Mouse (Mus musculus) intestine, embryonic 15.5 days (tissue): Measurements from ENCODE around the gene Ryr2. TPM values are rescaled to one million over a fixed set of nuclear protein-coding genes. Genes with fewer than 3 reads are reported as not detected.

Experiments
- ATAC-seq: fragments of 200-750 bp; cut with Nextera tagmentation; 2 replicates; pipeline ENCODE4 v1.8.0; 2017; ENCODE audit warnings: moderate TSS enrichment, moderate library complexity
- H3K27ac ChIP-seq: fragments of 300-500 bp; sonication (generic); 2 replicates; pipeline ENCODE4 v1.5.1; 2015; ENCODE audit warnings: mild to moderate bottlenecking, inconsistent platforms
- H3K27me3 ChIP-seq: fragments of 300-500 bp; sonication (generic); replicated peaks from 2 replicates; pipeline ENCODE4 v1.6.1; 2015; ENCODE audit warnings: inconsistent platforms
- H3K36me3 ChIP-seq: fragments of 300-500 bp; sonication (generic); 2 replicates; pipeline ENCODE4 v1.6.1; 2015; ENCODE audit warnings: inconsistent platforms
- H3K4me1 ChIP-seq: fragments of 300-500 bp; sonication (generic); replicated peaks from 2 replicates; pipeline ENCODE4 v1.6.1; 2015; ENCODE audit warnings: inconsistent platforms
- H3K4me2 ChIP-seq: fragments of 300-500 bp; sonication (generic); replicated peaks from 2 replicates; pipeline ENCODE4 v1.6.1; 2015; ENCODE audit warnings: mild to moderate bottlenecking, inconsistent platforms
- H3K4me3 ChIP-seq: fragments of 300-500 bp; sonication (generic); replicated peaks from 2 replicates; pipeline ENCODE4 v1.5.1; 2015; ENCODE audit warnings: inconsistent platforms
- H3K9ac ChIP-seq: fragments of 300-500 bp; sonication (generic); 2 replicates; pipeline ENCODE4 v1.6.1; 2015; ENCODE audit warnings: inconsistent platforms
- H3K9me3 ChIP-seq: fragments of 300-500 bp; sonication (generic); 2 replicates; pipeline ENCODE4 v1.6.1; 2016; ENCODE audit warnings: inconsistent platforms
- WGBS: fragments of 180-500 bp; shearing (Covaris S2); methylation state at CpG from one replicate; pipeline ENCODE4 v1.1.7; 2015; 5-methylcytosine and 5-hydroxymethylcytosine counted together
- polyA plus RNA-seq: library from polyadenylated mRNA; unstranded; fragments of >200 nt; fragmentation: Nextera tagmentation; extraction: Ambion mirVana; gene quantifications from 2 replicates; pipeline ENCODE4 v1.2.1, GENCODE M21; 2015

Gene Ryr2
- polyA plus RNA-seq, 1 experiment from 2014 or later = 1.0 TPM

- Histone ChIP-seq H3K4me3 (no peak overlapping the region), H3K36me3 (no peaks in the 10 kb centered on the region), H3K27ac (no peak overlapping the region), H3K4me1 (no peaks in the 10 kb centered on the region), H3K9ac (no peak overlapping the region), H3K4me2 (no peak overlapping the region), H3K9me3 (no peaks in the 10 kb centered on the region), H3K27me3 (no peaks in the 10 kb centered on the region)
- 72% methylated on average over 1 of the region's 1 CpGs for WGBS
- no peak for ATAC-seq
These were observed 8.1 kb upstream of the Ryr2 start for GRCm38 (mm10) chr13:12114816-12115215.

DNA sequence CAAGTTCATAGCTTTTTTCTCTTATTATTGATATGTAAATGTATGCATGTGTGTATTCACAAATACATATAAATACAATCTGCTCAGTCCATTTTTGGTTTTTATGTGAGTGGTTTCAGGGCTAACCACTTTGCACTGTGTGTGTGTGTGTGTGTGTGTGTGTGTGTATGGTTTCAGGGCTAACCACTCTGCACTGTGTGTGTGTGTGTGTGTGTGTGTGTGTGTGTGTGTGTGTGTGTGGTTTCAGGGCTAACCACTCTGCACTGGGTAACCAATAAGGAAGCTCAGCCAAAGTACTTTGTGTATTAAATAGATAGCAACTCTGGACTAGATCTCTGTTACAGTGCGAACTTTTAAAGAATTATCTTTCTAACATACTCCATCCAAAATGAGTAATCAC lies 2.2 kb upstream of the Ryr2 start:
- H3K27me3 ChIP-seq = peaks cover 19% of the 10 kb centered on the region
- H3K9ac ChIP-seq = no peak overlapping the region
- no peak for ATAC-seq
- no peaks in the 10 kb centered on the region for H3K36me3 ChIP-seq
- WGBS = 92% methylated on average over 1 of the region's 1 CpGs
- no peak overlapping the region for H3K4me2 ChIP-seq
- H3K4me3 ChIP-seq = no peak overlapping the region
- peaks cover 8% of the 10 kb centered on the region; the same call in 1 of the 2 replicates for H3K4me1 ChIP-seq
- H3K9me3 ChIP-seq = no peaks in the 10 kb centered on the region
- no peak overlapping the region for H3K27ac ChIP-seq

- under 1% methylated on average over 67 of the region's 67 CpGs for WGBS
These were observed 716 bp downstream of the Ryr2 start for GRCm38 (mm10) chr13:12105830-12106628.

DNA sequence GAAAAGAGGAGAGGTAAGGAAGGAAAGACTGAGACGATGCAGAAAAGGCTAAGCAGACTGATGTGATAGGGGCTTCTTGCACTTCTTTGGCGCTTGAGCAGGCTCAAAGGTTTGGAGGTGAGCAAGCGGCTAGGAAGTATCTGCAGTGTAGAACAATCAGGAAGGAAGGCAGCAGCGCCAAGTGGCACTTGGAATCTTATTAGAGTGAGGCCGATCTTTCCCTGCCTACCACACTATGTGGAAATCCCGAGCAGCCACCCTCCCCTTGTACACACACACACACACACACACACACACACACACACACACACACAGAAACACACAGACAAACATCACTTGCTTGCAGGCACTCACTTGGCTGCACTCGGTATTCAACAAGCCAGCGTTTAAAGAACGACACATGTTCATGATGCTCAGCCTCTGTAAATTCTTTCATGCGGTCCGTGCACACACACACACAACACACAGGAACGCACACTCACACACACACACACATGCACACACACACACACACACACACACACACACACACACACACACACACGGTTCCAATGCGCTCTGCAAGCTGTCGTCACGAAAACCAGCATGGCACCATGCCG lies 1.4 kb downstream of the Ryr2 start:
- Histone ChIP-seq H3K27ac (no peak overlapping the region), H3K27me3 (peaks cover 19% of the 10 kb centered on the region), H3K36me3 (no peaks in the 10 kb centered on the region), H3K4me1 (peaks cover 8% of the 10 kb centered on the region; the same call in 1 of the 2 replicates), H3K4me3 (peak overlapping the region; percentile 66), H3K9me3 (no peaks in the 10 kb centered on the region), H3K9ac (no peak overlapping the region; the same call in 1 of the 2 replicates), H3K4me2 (peak overlapping the region; percentile 98)
- 9% methylated on average over 17 of the region's 17 CpGs for WGBS
- ATAC-seq = no peak

More at GRCm38 (mm10) chr13:12105830-12106628, 716 bp downstream of the Ryr2 start:
- Histone ChIP-seq H3K9me3 (no peaks in the 10 kb centered on the region), H3K4me3 (peak overlapping the region; percentile 66), H3K9ac (peak overlapping the region; percentile 59), H3K27ac (no peak overlapping the region), H3K27me3 (peaks cover 19% of the 10 kb centered on the region), H3K4me1 (peaks cover 8% of the 10 kb centered on the region; the same call in 1 of the 2 replicates), H3K4me2 (peak overlapping the region; percentile 98), H3K36me3 (no peaks in the 10 kb centered on the region)
- peak; percentile 75 for ATAC-seq

DNA sequence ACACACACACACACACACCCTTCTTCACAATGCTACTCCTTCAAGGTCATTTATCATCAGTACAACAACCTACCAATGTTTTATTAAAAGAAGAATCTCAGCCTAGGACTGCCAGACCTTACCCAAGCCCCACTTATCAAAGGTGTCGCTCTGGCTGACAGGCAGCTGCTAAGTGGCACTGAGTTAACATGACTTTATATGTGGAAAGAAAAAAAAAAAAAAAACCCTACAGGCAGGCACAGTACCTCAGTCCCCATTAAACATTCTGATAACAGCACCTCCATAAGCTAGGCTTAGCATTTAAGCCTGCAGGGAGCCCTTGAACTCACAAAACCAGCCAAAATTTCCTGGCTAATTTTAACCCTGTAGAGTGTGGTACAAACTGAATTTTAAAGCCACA lies 2.4 kb downstream of the Ryr2 start:
- peaks cover 19% of the 10 kb centered on the region for H3K27me3 ChIP-seq
- H3K27ac ChIP-seq = no peak overlapping the region
- no peak overlapping the region for H3K4me3 ChIP-seq
- H3K4me2 ChIP-seq = no peak overlapping the region
- peaks cover 8% of the 10 kb centered on the region; the same call in 1 of the 2 replicates for H3K4me1 ChIP-seq
- H3K9ac ChIP-seq = no peak overlapping the region
- WGBS = 58% methylated on average over 1 of the region's 1 CpGs
- ATAC-seq = no peak
- H3K36me3 ChIP-seq = no peaks in the 10 kb centered on the region
- H3K9me3 ChIP-seq = no peaks in the 10 kb centered on the region

- Histone ChIP-seq H3K4me3 (no peak overlapping the region), H3K27ac (no peak overlapping the region), H3K36me3 (no peaks in the 10 kb centered on the region), H3K4me1 (peaks cover 8% of the 10 kb centered on the region; the same call in 1 of the 2 replicates), H3K9me3 (no peaks in the 10 kb centered on the region), H3K4me2 (no peak overlapping the region), H3K9ac (no peak overlapping the region), H3K27me3 (peaks cover 19% of the 10 kb centered on the region)
- no peak for ATAC-seq
- 67% methylated on average over 3 of the region's 3 CpGs for WGBS
These were observed 3.7 kb downstream of the Ryr2 start for GRCm38 (mm10) chr13:12103017-12103416.

DNA sequence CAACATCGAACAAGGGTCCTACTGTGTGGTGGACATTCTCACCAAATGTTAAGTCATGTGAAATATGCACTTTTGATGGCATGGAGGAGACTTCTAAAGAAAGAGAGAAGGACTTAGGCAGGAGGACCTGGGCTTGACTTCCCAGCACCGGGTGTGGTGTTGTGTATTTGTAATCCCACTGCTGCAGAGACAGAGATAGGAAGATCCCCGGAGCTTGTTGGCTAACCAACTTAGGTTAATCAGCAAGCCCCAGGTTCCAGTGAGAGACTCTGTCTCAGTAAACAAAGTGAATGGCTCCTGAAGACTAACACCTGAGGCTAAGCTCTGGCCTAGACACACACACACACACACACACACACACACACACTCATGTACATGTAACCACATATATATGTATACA lies 7.3 kb downstream of the Ryr2 start:
- H3K4me2 ChIP-seq = no peak overlapping the region
- H3K27me3 ChIP-seq = peaks cover 3% of the 10 kb centered on the region; the same call in 1 of the 2 replicates
- WGBS = 70% methylated on average over 3 of the region's 3 CpGs
- no peaks in the 10 kb centered on the region for H3K36me3 ChIP-seq
- H3K9me3 ChIP-seq = no peaks in the 10 kb centered on the region
- ATAC-seq = no peak
- no peak overlapping the region for H3K9ac ChIP-seq
- H3K27ac ChIP-seq = no peak overlapping the region
- no peak overlapping the region for H3K4me3 ChIP-seq
- H3K4me1 ChIP-seq = no peaks in the 10 kb centered on the region

DNA sequence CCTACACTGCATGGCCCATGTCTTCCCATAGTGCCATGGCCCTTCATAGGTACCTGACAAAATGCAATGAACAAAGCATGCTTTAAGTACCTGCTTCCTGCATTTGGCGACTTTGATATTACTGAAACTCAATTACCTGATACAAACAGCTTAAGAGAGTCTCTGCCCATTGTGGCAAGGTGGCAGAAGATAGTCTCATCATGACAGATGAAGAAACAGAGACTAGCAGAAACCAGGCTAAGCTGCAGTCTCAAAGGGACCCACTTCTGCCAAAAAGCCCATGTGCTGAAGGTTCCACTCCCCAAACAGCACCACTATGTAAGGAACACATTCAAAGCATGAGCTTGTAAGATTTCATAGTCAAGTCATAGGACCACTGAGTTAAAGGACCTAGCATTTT lies 7.8 kb downstream of the Ryr2 start:
- no peak for ATAC-seq
- Histone ChIP-seq H3K27me3 (no peaks in the 10 kb centered on the region), H3K9ac (no peak overlapping the region), H3K36me3 (no peaks in the 10 kb centered on the region), H3K27ac (no peak overlapping the region), H3K9me3 (no peaks in the 10 kb centered on the region), H3K4me3 (no peak overlapping the region), H3K4me1 (no peaks in the 10 kb centered on the region), H3K4me2 (no peak overlapping the region)
- WGBS = 80% methylated on average over 1 of the region's 1 CpGs

GRCm38 (mm10) chr13:12096382-12096932 lies 10.3 kb downstream of the Ryr2 start:
- H3K4me3 ChIP-seq = no peak overlapping the region
- WGBS = 78% methylated on average over 3 of the region's 3 CpGs
- no peaks in the 10 kb centered on the region for H3K9me3 ChIP-seq
- H3K4me2 ChIP-seq = no peak overlapping the region
- no peaks in the 10 kb centered on the region for H3K27me3 ChIP-seq
- H3K9ac ChIP-seq = no peak overlapping the region
- H3K27ac ChIP-seq = no peak overlapping the region
- no peaks in the 10 kb centered on the region for H3K4me1 ChIP-seq
- no peaks in the 10 kb centered on the region for H3K36me3 ChIP-seq
- ATAC-seq = no peak

DNA sequence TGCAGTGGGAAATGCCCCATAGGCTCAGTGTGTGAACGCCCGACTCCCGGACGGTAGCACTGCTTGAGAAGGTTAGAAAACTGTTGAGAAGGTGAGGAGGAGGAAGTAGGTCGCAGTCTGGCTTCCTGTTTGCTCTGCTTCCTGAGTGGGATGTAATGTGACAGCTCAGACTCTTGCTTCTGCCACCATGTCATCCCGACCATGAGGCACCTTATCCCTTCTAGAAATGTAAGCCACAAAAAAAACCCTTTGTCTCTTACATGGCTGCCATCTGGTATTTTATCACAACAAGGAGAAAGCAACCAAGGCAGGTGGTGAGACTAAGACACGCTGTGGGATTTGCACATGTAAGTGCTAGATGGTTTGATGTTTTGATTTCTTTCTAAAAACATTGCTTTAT lies 12.2 kb downstream of the Ryr2 start:
- WGBS = 73% methylated on average over 7 of the region's 7 CpGs
- no peaks in the 10 kb centered on the region for H3K36me3 ChIP-seq

DNA sequence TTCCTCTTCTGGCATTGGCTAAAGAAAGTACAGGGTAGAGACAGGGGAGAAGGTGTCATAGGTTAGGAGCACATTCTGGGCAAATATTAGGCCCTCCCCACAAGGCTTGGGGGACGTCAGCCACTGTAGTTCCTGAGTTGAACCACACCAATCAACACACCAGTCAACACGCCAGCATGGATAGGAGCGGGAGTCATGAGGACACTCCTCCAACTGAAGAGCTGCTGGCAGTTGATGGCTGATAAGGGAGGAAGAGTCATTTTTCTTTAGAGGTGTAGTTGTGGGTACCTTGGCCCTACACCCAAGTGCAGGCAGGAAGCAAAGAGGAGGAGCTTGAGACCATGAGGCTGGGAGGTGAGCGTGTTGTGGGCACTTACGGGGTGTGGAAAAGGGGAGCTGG lies 13.6 kb downstream of the Ryr2 start:
- ATAC-seq = no peak
- no peak overlapping the region for H3K9ac ChIP-seq
- H3K9me3 ChIP-seq = no peaks in the 10 kb centered on the region
- no peaks in the 10 kb centered on the region for H3K27me3 ChIP-seq
- H3K4me2 ChIP-seq = no peak overlapping the region
- no peaks in the 10 kb centered on the region for H3K36me3 ChIP-seq
- no peak overlapping the region for H3K27ac ChIP-seq
- no peak overlapping the region for H3K4me3 ChIP-seq
- 83% methylated on average over 5 of the region's 5 CpGs for WGBS
- H3K4me1 ChIP-seq = no peaks in the 10 kb centered on the region

More for the DNA sequence above, 12.2 kb downstream of the Ryr2 start:
- no peak overlapping the region for H3K9ac ChIP-seq
- H3K4me3 ChIP-seq = no peak overlapping the region
- H3K4me1 ChIP-seq = no peaks in the 10 kb centered on the region
- no peak overlapping the region for H3K27ac ChIP-seq
- H3K27me3 ChIP-seq = no peaks in the 10 kb centered on the region
- no peak overlapping the region for H3K4me2 ChIP-seq
- H3K9me3 ChIP-seq = no peaks in the 10 kb centered on the region
- no peak for ATAC-seq

DNA sequence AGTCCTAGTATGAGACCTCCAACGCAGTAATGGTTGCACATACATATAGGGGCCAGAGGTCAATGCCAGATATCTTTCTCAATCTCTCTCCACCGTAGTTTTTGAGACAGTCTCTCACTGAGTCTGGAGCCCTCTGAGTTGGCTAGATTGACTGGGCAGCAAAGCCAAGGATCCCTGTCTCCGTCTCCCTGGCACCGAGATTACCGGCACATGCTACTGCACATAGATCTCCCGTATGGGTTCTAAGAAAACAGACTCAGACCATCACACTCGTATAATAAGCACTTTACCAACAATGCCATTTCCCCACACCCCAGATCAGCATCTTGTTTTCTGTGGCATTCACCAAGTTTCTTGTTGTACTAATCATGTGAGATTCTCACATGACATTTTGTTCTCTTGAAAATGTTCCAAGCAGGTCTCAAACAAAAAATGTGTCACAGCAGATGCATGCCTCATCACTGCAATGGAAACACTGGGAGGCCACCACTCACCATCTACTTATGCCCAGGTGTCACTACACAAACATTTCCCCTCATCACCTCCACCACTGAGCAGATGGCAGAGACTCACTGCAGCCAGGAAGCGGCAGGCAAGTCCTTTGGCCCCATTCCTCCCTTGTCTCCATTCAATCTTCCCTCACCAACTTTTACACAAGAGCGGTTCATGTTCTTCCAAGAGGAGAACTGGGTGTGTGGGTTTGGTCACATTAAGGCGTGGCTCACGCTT lies 14.2 kb downstream of the Ryr2 start:
- H3K27ac ChIP-seq = no peak overlapping the region
- H3K9me3 ChIP-seq = no peaks in the 10 kb centered on the region
- no peak overlapping the region for H3K4me3 ChIP-seq
- 90% methylated on average over 11 of the region's 11 CpGs for WGBS
- no peaks in the 10 kb centered on the region for H3K27me3 ChIP-seq
- ATAC-seq = no peak
- H3K4me1 ChIP-seq = no peaks in the 10 kb centered on the region
- no peak overlapping the region for H3K4me2 ChIP-seq
- H3K9ac ChIP-seq = no peak overlapping the region
- no peaks in the 10 kb centered on the region for H3K36me3 ChIP-seq
